Mouse (Mus musculus): ENCODE results near the gene Exog. TPM values are rescaled to one million over a fixed set of nuclear protein-coding genes. Genes with fewer than 3 reads are reported as not detected.

Exog gene
- polyA plus RNA-seq, 1 experiment from 2014 or later, result 27.8 TPM

- Histone ChIP-seq H3K9ac (ENCODE audit: low read depth, low read length) (no peak overlapping the region), H3K4me1 (ENCODE audit: control insufficient read depth, insufficient read depth, low read length) (no peaks in the 10 kb centered on the region), H3K36me3 (ENCODE audit: control insufficient read depth, insufficient read depth, low read length) (no peaks in the 10 kb centered on the region), H3K27ac (ENCODE audit: low read depth, low read length) (no peak overlapping the region), H3K27me3 (ENCODE audit: control insufficient read depth, insufficient read depth, low read length) (no peaks in the 10 kb centered on the region), H3K4me3 (ENCODE audit: low read length) (no peak overlapping the region), H3K9me3 (ENCODE audit: control insufficient read depth, low read length) (no peaks in the 10 kb centered on the region), H3K4me2 (replicated peaks; ENCODE audit: low read depth, low read length) (no peak overlapping the region)
- ATAC-seq (ENCODE audit: low FRiP score, low TSS enrichment), result no peak
- 88% methylated on average over 1 of the region's 1 CpGs for WGBS
These were observed 28.3 kb downstream of the Exog start for GRCm38 (mm10) chr9:119473011-119473410.

- WGBS, result 76% methylated on average over 9 of the region's 9 CpGs
- no peak for ATAC-seq (ENCODE audit: low FRiP score, low TSS enrichment)
- no peak overlapping the region for H3K4me2 ChIP-seq (replicated peaks; ENCODE audit: low read depth, low read length)
- H3K9me3 ChIP-seq (ENCODE audit: control insufficient read depth, low read length), result no peaks in the 10 kb centered on the region
- H3K27me3 ChIP-seq (ENCODE audit: control insufficient read depth, insufficient read depth, low read length), result no peaks in the 10 kb centered on the region
- no peak overlapping the region for H3K9ac ChIP-seq (ENCODE audit: low read depth, low read length)
- H3K4me1 ChIP-seq (ENCODE audit: control insufficient read depth, insufficient read depth, low read length), result no peaks in the 10 kb centered on the region
- H3K27ac ChIP-seq (ENCODE audit: low read depth, low read length), result no peak overlapping the region
- H3K4me3 ChIP-seq (ENCODE audit: low read length), result no peak overlapping the region
- no peaks in the 10 kb centered on the region for H3K36me3 ChIP-seq (ENCODE audit: control insufficient read depth, insufficient read depth, low read length)
These were observed 28.9 kb downstream of the Exog start for GRCm38 (mm10) chr9:119473608-119474164.

DNA sequence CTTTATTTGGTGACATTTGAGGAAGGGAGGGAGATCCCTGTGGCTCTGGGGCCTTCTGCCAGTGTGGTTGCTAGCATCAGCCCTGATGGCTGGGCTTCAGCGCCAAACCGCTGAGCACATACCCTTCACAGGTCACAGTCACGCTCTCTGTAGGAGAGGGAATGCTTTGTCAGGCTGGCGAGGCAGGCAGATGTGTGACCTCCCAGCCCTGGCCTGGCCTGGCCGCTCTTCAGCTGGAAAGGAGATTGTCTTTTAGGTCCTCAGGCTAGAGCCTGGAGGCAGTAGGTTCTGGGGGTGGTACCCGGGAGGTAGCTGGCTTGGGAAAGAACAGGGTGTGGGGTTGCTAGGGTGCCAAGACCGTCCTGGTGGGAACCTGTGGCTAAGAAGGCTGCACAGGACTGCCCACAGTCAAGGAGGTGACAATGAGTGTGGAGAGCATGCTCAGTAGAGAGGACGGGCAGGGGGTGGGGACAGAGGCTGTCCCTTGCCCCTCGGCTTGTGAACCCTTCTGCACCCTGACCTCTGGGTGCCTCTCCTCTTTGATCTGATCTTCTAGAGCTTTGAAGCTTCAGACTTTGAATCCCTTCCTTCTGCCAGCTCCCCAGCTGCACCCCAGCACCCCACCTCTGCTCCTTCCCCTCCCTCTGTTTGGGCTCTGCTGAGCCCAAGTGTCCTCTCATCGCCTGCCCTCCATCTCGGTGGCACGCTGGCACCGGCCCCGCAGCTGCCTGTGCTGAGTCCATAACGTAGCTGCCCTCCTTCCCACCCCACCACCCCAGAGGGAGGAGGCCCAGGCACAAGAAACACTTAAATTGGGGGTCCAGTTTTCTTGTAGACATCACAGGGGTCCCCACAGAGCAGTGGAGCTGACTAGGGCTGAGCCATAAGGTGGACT is 30.2 kb downstream of the Exog start:
- no peak overlapping the region for H3K27ac ChIP-seq (ENCODE audit: low read depth, low read length)
- 59% methylated on average over 15 of the region's 15 CpGs for WGBS
- H3K27me3 ChIP-seq (ENCODE audit: control insufficient read depth, insufficient read depth, low read length), result no peaks in the 10 kb centered on the region
- no peak overlapping the region for H3K4me3 ChIP-seq (ENCODE audit: low read length)
- no peak for ATAC-seq (ENCODE audit: low FRiP score, low TSS enrichment)
- no peak overlapping the region for H3K4me2 ChIP-seq (replicated peaks; ENCODE audit: low read depth, low read length)
- H3K4me1 ChIP-seq (ENCODE audit: control insufficient read depth, insufficient read depth, low read length), result no peaks in the 10 kb centered on the region
- no peak overlapping the region for H3K9ac ChIP-seq (ENCODE audit: low read depth, low read length)
- no peaks in the 10 kb centered on the region for H3K9me3 ChIP-seq (ENCODE audit: control insufficient read depth, low read length)
- H3K36me3 ChIP-seq (ENCODE audit: control insufficient read depth, insufficient read depth, low read length), result no peaks in the 10 kb centered on the region

- no peaks in the 10 kb centered on the region for H3K27me3 ChIP-seq (ENCODE audit: control insufficient read depth, insufficient read depth, low read length)
- H3K9ac ChIP-seq (ENCODE audit: low read depth, low read length), result peak overlapping the region; percentile 12; the same call in 1 of the 2 replicates
- H3K9me3 ChIP-seq (ENCODE audit: control insufficient read depth, low read length), result no peaks in the 10 kb centered on the region
- no peaks in the 10 kb centered on the region for H3K4me1 ChIP-seq (ENCODE audit: control insufficient read depth, insufficient read depth, low read length)
- no peak overlapping the region for H3K4me3 ChIP-seq (ENCODE audit: low read length)
- H3K4me2 ChIP-seq (replicated peaks; ENCODE audit: low read depth, low read length), result no peak overlapping the region
- no peaks in the 10 kb centered on the region for H3K36me3 ChIP-seq (ENCODE audit: control insufficient read depth, insufficient read depth, low read length)
- ATAC-seq (ENCODE audit: low FRiP score, low TSS enrichment), result peak; percentile 78
- 9% methylated on average over 6 of the region's 6 CpGs for WGBS
- H3K27ac ChIP-seq (ENCODE audit: low read depth, low read length), result no peak overlapping the region
These were observed 33.0 kb downstream of the Exog start for GRCm38 (mm10) chr9:119477754-119478153.

DNA sequence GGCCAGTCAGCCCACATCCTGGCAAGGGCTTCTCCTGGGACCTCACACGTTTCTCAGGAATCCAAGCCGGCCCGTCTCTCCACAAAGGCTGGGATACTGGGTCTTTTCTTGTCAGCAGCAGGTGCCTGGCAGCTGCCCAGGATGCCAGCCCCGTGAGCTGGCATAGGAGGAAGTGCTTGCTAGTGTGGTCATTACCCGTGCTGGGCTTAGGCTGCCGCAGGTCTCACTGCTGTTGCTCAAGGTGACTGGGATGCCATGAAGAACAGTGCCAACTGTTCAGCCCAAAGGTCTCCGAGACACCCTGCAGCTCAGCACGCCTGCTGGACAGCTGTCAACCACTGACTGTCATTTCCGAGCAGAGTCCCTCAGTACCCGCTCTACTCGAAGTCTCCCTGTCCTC is 33.6 kb downstream of the Exog start:
- Histone ChIP-seq H3K4me1 (ENCODE audit: control insufficient read depth, insufficient read depth, low read length) (no peaks in the 10 kb centered on the region), H3K27ac (ENCODE audit: low read depth, low read length) (no peak overlapping the region), H3K4me2 (replicated peaks; ENCODE audit: low read depth, low read length) (no peak overlapping the region), H3K4me3 (ENCODE audit: low read length) (no peak overlapping the region), H3K27me3 (ENCODE audit: control insufficient read depth, insufficient read depth, low read length) (no peaks in the 10 kb centered on the region), H3K9ac (ENCODE audit: low read depth, low read length) (no peak overlapping the region), H3K36me3 (ENCODE audit: control insufficient read depth, insufficient read depth, low read length) (no peaks in the 10 kb centered on the region), H3K9me3 (ENCODE audit: control insufficient read depth, low read length) (no peaks in the 10 kb centered on the region)
- no peak for ATAC-seq (ENCODE audit: low FRiP score, low TSS enrichment)
- 77% methylated on average over 11 of the region's 11 CpGs for WGBS

- no peak overlapping the region for H3K4me2 ChIP-seq (replicated peaks; ENCODE audit: low read depth, low read length)
- H3K4me1 ChIP-seq (ENCODE audit: control insufficient read depth, insufficient read depth, low read length), result 0 out of 2 replicates have a peak, but pooled peaks cover 4% of the 10 kb centered on the region
- 39% methylated on average over 8 of the region's 8 CpGs for WGBS
- ATAC-seq (ENCODE audit: low FRiP score, low TSS enrichment), result no peak
- no peak overlapping the region for H3K4me3 ChIP-seq (ENCODE audit: low read length)
- H3K9ac ChIP-seq (ENCODE audit: low read depth, low read length), result no peak overlapping the region
- H3K27me3 ChIP-seq (ENCODE audit: control insufficient read depth, insufficient read depth, low read length), result no peaks in the 10 kb centered on the region
- no peak overlapping the region for H3K27ac ChIP-seq (ENCODE audit: low read depth, low read length)
- H3K9me3 ChIP-seq (ENCODE audit: control insufficient read depth, low read length), result no peaks in the 10 kb centered on the region
- no peaks in the 10 kb centered on the region for H3K36me3 ChIP-seq (ENCODE audit: control insufficient read depth, insufficient read depth, low read length)
These were observed 34.6 kb downstream of the Exog start for GRCm38 (mm10) chr9:119479297-119479696.

DNA sequence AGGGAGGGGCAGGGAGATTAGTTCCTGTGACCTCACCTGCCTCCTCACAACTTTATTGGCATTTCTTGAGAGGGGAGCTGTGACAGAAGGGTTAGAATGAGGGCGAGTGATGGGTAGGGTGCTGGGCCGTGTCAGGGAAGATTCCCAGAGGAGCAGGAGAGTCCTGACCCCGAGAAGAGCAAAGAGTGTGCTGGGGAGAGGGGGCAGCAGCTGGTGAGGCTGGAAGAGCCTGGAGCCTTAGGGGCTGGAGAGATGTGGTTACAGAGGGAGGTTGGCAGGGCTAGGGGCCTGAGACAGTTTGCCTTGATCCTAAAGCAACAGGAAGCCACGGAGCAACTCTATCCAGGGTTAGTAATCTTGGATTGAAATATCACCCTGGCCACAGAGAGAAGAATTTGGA is 36.9 kb downstream of the Exog start:
- H3K4me2 ChIP-seq (replicated peaks; ENCODE audit: low read depth, low read length), result no peak overlapping the region

DNA sequence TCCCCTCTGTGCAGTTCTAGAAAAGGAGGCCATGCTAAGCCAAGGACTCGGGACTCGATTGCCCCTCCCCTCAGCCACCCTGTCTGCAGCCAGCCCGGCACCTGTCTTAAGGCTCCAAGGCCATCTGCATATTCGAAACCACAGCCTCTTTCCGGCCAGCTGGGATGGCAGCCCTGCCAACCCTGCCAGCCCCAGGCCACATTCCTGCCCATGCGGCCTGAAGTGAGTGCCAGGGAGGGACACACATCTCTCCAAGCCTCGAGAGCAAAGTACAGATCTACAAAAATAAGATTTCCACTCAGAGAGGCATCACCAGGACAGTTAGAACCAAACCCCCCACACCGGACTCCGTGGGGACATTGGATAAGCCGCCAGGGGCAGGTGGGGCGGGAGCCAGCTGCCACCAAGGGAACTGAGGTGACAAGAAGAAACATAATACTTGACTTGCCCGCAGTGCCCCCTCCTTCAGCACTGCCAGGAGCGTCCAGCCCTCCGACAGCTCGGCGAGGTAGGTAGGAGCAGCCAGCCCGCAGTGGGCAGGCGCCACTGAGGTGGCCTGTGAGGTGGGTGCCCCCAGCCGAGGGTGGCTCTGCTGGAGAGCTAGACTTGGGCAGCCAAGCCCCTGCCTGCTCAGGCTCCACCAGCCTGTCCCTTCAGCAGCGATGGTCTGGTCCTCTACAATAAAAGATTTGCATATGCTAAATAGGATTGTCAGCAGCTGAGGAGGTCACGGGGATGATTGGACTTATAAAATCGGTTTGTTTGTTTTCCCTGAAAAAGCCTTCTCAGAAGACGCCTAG is 39.0 kb downstream of the Exog start:
- Histone ChIP-seq H3K4me3 (ENCODE audit: low read length) (no peak overlapping the region), H3K9ac (ENCODE audit: low read depth, low read length) (no peak overlapping the region), H3K36me3 (ENCODE audit: control insufficient read depth, insufficient read depth, low read length) (no peaks in the 10 kb centered on the region), H3K9me3 (ENCODE audit: control insufficient read depth, low read length) (no peaks in the 10 kb centered on the region), H3K4me2 (replicated peaks; ENCODE audit: low read depth, low read length) (no peak overlapping the region), H3K4me1 (ENCODE audit: control insufficient read depth, insufficient read depth, low read length) (0 out of 2 replicates have a peak, but pooled peaks cover 4% of the 10 kb centered on the region), H3K27me3 (ENCODE audit: control insufficient read depth, insufficient read depth, low read length) (no peaks in the 10 kb centered on the region), H3K27ac (ENCODE audit: low read depth, low read length) (no peak overlapping the region)
- ATAC-seq (ENCODE audit: low FRiP score, low TSS enrichment), result no peak
- WGBS, result 28% methylated on average over 23 of the region's 23 CpGs

More for the DNA sequence above, 36.9 kb downstream of the Exog start:
- no peak overlapping the region for H3K9ac ChIP-seq (ENCODE audit: low read depth, low read length)
- no peaks in the 10 kb centered on the region for H3K27me3 ChIP-seq (ENCODE audit: control insufficient read depth, insufficient read depth, low read length)
- ATAC-seq (ENCODE audit: low FRiP score, low TSS enrichment), result no peak
- no peak overlapping the region for H3K4me3 ChIP-seq (ENCODE audit: low read length)
- WGBS, result 69% methylated on average over 4 of the region's 4 CpGs
- no peak overlapping the region for H3K27ac ChIP-seq (ENCODE audit: low read depth, low read length)
- no peaks in the 10 kb centered on the region for H3K9me3 ChIP-seq (ENCODE audit: control insufficient read depth, low read length)
- H3K4me1 ChIP-seq (ENCODE audit: control insufficient read depth, insufficient read depth, low read length), result 0 out of 2 replicates have a peak, but pooled peaks cover 4% of the 10 kb centered on the region
- no peaks in the 10 kb centered on the region for H3K36me3 ChIP-seq (ENCODE audit: control insufficient read depth, insufficient read depth, low read length)
